Mouse (Mus musculus) layer of hippocampus, adult 9-10 months (tissue): ENCODE data around the gene Il2rb.

Experiments
- DNase-seq: peaks from one replicate; pipeline ENCODE4 v3.0.0; 2022; ENCODE audit warnings: low spot score

Gene Il2rb

DNA sequence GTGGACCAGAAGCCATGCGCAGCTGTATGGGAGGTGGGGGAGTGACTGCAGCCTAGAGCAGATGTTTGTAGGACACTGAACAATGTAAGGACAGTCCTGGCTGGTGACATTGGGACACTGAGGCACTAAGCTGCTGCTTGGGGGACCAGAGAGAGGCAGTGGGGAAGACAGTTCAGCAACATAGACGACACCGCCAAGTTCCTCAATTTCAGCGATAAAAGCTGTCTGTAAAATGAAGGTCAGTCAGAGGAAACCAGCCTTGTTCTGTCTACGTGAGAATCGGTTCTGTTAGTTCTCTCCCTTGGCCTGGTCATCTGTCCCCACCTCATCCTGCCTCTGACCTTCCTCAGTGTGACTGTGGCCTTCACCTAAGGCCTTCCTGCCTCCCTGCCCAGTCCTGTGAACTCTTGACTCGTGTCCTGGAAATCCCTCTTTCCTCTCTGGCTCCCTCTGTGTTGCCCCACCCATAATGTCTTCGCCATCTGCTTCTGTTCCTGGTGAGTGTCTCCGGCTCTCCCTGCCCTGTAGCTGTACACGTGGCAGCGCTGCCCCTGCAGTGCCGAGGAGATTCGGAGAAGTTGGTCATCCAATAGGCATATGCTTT is 25.1 kb upstream of the Il2rb start:
- no peak for DNase-seq

DNA sequence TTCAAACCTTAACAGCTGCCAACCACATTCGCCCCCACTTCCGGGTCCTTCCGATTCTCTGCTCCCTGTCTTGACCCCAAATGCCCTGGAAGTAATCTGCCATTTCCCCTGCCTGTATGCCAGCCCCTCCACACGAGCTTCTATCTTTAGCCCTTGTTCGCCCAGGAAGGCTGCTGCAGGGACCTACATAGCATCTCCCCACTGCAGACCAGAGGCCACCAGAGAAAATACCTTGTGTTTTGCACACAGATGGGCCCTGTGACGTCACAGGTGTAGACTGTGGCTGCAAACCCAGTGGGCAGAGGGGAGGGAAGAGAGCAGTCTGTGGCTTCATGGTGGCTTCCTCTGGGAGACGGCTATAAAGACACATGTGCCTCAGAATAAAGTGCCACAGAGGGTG is 23.1 kb upstream of the Il2rb start:
- DNase-seq = no peak

DNA sequence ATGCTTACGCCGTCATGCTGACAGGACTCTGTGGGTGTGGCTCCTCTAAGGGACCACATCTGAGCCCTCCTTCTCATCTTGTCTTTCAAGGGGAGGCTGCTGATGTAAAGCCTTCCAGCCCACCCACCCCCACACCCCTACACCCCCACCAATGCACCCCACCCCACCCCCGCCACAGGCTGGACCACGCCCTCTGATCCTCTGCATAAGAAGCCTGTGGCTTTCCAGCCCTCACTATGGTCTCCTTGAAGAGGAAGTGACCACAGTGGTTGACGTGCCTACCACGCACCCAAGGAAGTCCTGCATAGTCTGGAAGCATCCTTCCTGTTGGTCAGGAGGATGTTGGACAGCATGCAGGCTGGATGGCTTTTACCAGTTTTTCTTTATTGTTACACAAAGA is 20.7 kb upstream of the Il2rb start:
- DNase-seq = no peak

DNA sequence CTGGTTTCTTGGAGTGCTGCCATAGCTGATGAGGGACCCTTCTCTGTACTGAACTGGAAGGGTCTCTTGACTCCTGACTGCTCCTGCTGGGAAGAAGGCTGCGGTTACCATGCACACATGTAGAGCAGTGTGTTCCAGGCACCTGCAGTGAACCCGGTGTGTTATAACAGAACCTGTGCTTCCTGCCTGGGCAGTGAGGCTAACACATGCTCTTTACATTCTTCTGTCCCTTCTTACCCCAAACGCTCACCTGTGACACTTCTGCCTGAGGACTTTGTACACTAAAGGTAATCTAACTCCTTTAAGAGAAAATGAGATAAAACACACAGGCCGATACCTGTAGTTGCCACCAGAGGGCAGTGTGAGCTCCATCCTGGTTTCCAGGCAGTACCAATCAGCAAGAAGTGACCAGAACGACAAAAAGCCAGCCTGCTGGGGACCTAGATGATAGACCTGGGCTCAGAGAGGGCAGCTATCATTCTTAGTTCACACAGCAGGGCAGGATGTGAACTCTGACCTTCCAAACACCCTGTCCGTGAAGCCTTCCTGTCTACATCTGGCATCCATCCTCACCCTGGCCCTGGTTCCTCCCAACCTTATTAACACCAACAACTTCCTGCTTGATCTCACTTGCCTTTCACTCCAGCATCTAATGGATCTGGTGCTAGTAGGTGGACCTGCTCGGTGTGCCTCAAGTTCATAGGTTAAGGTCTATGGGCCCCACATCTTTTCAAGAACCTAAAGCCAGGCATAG is 19.5 kb upstream of the Il2rb start:
- DNase-seq = peak; percentile 84

DNA sequence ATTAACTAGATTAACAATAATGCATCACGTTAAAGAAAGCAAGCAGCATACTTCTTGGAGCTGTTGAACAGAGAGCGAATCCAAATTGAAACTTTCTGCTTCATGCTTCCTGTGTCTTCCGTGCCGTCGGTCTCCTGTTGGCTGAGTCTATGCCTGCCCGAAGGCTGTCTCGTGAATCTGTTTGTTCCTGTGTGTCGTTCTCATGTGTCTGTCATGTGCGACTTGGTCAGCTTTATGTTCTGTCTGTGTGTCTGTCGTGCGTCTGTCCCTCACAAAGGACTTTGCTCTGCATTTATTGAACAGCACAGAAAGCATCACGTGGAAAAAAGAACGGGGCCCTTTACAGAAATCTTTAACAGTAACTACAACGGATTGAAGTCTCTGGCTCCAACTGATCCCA is 17.9 kb upstream of the Il2rb start:
- no peak for DNase-seq

DNA sequence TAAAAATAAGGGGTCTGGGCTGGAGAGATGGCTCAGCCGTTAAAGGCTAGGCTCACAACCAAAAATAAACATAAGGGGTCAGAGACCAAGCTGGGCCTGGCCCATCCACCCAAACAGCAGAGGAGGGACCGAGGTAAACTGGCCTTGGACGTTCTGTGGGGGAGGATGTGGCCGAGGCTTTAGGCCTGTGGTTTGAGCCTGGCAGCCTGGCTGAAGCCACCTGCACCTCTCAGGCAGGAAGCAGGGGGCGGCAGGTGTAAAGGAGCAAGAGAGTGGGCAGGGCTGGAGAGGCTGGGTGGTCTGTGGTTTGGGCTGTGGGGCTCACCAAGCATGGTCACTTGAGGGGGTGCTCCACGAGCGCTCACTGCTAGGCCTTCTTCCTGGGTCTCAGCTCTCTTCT is 16.9 kb upstream of the Il2rb start:
- DNase-seq = no peak

DNA sequence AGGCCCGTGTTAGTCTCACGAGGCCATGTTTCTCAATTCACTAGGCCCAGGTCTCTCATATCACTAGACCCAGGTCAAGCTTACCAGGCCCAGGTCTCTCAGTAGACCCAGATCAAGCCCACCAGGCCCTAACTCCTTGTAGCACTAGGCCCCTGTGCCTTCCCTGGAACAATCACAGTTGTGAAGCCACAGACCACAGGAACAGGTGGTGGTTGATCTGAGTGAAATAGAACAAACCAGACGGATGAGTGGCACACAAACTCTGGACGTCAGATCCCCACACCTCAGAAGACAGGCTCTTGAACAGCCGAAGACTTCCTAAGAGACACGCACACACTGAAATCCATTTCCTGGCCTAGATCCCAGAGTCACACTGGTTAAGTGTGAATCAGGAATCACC is 15.7 kb upstream of the Il2rb start:
- DNase-seq = no peak

DNA sequence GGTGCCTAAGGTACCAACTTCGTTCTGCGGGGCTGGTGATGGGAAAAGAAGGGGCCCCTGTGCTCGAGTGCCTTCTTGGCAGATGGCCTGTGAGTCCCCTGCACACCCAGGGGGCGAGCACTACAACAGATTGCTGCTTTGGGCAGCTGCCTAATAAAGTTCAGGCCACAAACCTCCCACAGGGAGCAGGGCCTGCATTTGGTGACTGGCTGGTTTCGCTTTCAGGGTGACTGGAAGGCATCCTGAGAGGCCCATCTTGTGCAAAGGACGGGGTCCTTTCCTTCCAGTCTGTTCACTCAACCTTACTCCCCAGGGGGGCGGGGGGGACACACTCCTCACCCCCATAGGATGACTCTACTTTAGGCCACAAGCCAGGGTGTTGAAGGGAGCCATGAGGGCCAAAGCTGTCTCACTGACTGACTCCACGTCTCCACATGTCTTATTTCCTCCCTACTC is 15.1 kb upstream of the Il2rb start:
- DNase-seq = no peak

DNA sequence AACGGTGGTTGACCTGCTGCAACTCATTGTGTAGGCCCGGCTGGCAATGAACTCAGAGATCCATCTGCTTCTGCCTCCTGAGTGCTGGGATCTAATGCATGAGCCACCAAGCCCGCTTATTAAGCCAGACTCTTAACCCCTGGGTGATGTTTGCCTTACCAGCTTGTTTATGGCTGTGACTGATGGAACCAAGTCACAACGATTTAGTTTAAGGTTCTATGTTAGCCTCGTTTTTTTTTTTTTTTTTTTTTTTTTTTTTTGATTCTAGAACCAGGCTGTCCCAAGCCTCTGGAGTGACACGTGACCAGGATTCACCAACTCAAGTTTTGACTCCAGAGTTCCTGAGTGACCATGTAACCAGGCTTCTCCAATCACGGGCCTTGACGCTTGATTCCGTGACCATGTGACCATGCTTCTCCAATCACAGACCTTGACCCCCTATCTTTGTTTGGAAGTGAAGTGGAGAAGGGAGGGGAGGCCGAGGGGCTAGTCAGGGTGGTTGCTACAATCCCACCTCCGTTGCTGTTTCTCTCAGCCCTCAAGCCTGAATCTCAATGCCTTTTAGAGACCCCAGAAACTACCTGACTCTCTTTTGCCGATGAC is 14.3 kb upstream of the Il2rb start:
- DNase-seq = no peak

DNA sequence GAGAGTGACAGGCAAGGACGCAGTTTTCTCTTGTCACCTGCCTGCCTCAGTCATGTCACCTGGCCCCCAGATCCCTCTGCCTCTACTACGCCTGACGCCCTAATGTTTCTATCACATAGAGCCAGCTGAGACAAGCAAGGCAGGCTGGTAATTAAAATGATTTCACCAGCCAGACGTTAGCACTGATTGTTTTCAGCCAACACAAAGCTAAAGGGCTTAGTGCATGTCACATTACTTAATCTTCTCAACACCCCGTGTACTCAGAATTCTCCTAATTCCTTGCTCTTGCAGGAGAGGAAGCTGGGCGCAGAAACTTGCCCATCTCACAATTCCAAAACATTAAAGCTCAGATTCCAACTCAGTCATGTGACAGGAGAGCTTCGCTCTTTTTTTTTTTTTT is 13.4 kb upstream of the Il2rb start:
- no peak for DNase-seq

DNA sequence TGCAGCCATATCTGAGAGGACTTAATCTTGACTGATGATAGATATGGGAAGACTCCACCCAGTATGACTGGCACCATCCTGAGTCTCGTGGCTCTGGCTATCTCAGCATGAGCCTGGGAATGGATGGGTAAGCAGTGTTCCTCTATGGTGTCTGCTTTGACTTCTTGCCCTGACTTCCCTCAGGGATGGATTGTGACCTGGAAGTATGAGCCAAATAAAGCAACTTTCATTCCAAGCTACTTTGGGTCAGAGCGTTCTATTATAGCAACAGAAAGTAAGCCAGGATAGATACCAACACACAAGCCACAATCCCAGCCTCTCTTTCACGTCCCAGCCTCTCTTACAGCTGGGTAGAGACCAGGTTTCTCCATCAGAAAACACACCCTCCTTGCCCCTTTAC is 10.5 kb upstream of the Il2rb start:
- no peak for DNase-seq

DNA sequence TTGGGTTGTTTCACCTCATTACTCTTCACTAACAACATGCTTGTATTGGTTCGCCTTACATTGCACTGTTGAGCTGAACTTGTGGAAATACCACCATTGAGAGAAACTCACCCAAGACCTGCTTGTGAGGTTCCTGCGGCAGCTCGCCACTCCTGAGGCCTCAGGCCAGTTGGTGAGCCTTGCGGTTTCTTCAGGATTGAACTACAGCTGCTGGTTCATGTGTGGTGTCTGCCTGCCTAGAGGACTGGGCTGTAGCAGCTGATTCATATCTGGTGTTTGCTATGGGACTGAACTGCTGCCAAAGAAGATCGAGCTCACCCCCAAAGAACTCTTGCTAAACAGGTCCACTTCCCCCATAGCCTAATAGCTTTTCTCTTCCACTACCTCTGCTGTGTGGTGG is 9.7 kb upstream of the Il2rb start:
- no peak for DNase-seq

DNA sequence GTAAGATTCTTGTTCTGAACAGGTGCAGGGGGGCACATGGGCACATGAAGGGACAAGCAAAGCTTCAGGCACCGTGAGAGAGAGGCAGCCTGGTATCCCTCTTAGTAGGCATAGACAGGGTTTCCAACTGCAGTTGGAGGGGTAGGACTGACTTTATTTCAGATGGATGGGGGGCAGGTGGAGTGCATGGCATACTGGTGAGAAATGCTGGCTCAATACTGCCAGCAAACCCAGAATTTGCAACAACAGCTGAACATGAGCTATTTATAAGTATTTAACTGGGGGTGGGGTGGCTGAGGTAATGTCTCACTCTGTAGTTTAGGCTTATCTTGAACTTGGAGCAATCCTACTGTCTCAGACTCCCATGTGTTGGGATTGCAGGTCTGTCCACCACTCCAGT is 8.9 kb upstream of the Il2rb start:
- no peak for DNase-seq

DNA sequence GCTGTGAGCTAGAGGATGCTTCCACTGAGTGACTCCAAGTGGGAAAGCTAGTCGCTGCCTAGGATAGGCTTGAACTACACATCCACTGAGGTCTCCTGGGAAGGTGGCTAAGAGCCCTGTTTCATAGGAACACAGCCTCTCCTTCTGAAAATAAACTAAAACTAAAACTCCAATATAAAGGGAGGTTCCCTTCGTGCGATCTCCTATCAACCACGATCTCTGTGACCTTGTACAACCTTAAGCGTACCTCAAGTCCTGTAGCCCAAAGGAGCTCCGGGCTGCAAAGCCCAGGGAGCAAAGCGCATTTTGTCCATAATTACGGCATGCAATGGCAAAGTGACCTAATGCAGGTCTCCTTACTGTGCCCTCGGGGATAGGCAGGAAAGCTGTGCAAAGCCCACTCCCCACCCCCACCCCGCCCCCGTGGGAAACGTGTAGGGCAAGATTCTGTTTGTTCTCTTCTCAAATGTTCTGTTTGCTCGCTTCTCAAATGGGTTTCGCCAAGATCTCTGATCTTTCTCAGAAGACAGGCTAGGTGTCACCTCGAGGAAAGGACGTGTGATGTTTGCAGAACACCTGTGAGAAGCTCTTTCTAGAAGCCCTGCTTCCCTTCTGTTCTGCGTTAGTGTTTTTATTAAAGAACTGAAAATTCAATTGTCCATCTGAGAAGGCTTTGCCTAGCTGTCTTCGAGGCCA is 7.5 kb upstream of the Il2rb start:
- DNase-seq = no peak

DNA sequence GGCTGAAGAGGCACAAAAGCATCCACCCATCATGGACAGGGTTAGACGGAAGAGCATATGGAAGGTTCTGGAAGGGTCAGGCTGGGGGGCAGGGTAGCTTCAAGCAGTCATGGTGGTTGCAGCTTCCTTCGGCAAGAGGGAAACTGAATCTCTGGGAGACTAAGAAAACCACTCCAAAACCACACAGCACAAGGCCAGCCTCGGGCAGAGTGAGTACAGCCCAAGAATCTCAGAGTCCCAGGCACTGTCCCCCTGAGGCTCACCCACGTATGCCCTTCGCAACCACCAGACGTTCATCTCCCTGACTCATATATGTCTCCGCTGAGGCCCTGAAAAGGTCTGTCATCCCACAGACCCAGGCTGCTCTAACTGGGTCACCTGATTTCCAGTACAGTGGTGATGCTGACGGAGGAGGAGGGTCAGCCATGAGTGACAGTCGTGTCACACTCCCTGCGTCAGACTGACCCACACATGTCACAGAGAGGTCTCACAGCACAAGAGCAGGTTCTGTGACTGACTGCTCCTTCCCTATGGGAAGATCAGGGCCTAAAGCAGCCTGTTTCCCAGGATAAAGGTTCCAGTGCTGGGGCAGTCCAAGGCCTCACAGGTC is 1.6 kb downstream of the Il2rb start:
- no peak for DNase-seq

DNA sequence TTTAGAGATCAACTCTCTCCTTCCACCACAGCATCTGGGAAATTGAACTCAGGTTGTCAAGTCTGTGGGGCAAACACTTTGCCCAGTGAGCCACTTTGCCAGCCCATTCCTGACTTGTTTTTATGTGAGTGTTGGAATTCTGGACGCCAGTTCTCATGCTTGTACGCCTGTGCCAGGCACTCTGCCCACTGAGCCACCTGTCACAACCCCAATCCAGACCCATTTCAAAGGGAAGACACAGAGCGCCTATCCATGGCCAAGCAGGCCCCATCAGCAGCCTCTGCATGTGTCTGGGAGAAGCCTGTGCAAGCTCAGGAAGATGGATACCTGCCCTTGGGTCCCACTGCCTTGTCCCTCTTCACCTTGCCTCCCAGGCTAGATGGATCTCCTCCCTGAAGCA is 3.8 kb downstream of the Il2rb start:
- no peak for DNase-seq

DNA sequence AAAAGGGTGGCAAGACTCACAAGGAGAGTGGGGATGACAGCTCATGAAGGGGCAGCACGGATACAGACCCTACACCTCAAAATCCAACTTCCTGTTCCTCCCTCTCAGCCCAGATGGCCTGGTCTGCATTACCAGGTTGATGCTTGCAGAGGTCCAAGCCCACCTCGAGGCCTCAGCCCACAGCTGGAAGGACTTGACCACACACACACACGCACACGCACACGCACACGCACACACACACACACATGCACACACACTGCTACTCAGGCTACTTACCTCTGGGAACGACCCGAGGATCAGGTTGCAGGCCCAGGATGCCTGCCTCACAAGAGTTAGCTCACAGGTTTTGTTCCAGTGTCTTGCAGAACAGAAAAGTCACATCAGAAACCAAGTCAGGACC is 5.2 kb downstream of the Il2rb start:
- DNase-seq = no peak

DNA sequence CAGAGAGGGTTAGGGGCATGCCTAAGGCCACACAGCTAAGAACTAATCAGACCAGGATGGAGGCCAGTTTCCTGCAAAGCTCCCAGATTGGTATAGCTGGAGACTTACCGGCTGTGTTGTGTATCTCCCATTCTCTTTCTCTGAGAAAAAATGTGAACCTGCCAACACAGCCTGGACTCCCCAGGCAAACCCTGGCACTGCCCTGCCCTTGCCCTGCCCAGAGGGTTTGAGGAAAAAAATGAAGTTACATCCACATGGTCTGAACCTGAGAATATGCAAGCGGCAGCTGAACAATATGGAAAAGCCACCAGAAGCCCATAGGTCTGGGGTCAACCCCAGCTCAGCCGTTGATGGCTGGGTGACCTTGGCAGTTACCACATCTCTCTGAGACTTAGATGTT is 5.8 kb downstream of the Il2rb start:
- DNase-seq = no peak

DNA sequence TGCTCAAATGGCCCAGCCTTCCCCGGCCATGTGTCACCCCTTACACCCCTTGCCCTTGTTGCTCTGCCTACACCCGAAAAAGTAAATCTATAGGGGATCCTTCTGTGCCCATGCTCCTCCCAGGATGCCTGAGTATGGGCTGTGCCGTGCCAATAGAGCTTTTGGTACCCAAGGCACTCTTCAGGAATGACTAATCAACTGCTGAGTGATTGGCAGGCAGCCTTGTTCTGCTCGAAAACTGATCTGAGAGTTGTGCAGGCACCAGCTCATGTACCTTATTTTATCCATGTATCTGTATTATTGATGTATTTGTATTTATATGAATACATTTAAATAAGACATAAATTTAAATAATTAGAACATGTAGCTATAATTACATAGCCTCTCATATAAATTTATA is 8.0 kb downstream of the Il2rb start:
- no peak for DNase-seq

DNA sequence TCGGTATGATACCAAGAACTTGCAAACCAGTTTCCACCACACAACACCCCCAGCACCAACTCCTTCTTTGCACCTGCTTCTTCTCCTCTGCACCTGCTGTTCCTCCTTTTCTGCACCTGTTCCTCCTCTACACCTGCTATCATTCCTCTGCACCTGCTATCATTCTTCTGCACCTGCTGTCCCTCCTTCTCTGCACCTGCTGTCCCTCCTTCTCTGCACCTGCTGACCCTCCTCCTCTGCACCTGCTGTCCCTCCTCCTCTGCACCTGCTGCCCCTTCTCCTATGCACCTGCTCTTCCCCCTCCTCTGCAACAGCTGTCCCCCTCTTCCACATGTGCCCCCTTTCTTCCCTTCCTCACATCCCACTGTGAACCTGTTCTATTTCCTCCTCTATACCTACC is 8.5 kb downstream of the Il2rb start:
- no peak for DNase-seq

DNA sequence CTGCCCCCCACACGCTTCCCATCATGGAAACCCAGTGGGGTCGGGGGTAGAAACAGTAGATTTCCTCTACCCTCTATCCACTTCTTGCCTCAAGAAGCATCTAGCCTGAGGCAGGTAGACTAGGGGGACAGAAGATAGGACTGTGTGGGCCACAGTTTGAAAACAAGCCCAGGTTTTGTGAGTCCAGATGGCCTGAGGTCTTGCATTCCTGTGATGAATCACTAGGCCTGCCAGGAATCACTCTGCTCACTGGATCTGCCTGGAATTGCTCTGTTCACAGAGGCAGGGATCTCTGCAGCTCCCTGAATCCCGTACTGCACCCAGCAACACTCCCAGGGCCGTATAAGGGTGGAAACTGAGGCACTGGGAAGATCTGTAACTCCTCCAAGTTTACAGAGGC is 11.8 kb downstream of the Il2rb start:
- no peak for DNase-seq

DNA sequence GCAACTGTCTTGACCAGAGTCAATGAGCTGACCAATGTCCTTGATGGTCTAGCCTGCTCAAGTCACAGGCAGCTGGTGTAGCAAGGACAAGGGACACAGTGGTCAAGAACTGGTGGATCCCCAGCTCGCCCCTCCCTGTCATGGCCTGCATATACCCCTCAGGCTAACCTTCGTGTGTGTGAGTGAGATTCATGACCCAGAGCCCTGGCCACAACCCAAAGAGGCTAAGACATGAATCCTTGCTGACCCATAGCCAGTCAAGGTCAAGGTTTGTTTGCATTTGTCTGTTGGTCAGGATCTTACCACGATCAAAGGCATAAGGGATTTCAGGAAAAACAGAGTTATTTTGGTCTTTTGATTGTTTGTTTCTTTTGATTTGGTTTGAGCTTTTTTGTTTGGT is 12.6 kb downstream of the Il2rb start:
- no peak for DNase-seq
